Mouse (Mus musculus): ENCODE measurements around the gene Ranbp2. TPM values are rescaled to one million over a fixed set of nuclear protein-coding genes. Genes with fewer than 3 reads are reported as not detected.

Ranbp2 gene
- polyA plus RNA-seq, 1 experiment from 2014 or later = 28.8 TPM

- peaks cover 3% of the 10 kb centered on the region; the same call in 1 of the 2 replicates for H3K36me3 ChIP-seq (ENCODE audit: control insufficient read depth, insufficient read depth, low read length)
Measured at GRCm38 (mm10) chr10:58416702-58417101, 30.0 kb upstream of the Ranbp2 start.

GRCm38 (mm10) chr10:58418290-58418971, 28.3 kb upstream of the Ranbp2 start:
- Histone ChIP-seq H3K4me1 (ENCODE audit: control insufficient read depth, insufficient read depth, low read length) (no peaks in the 10 kb centered on the region), H3K4me2 (ENCODE audit: low read depth) (no peak overlapping the region), H3K9ac (ENCODE audit: low read length) (no peak overlapping the region), H3K27me3 (ENCODE audit: control insufficient read depth, insufficient read depth, low read length) (no peaks in the 10 kb centered on the region), H3K9me3 (ENCODE audit: control insufficient read depth, low read length) (no peaks in the 10 kb centered on the region), H3K36me3 (ENCODE audit: control insufficient read depth, insufficient read depth, low read length) (peaks cover 3% of the 10 kb centered on the region; the same call in 1 of the 2 replicates), H3K4me3 (ENCODE audit: low read depth, low read length) (no peak overlapping the region), H3K27ac (ENCODE audit: low read depth, low read length) (no peak overlapping the region)
- ATAC-seq (ENCODE audit: insufficient read depth, low FRiP score, low TSS enrichment) (no peak), DNase-seq (ENCODE audit: low spot score) (no peak)
- WGBS = 90% methylated on average over 10 of the region's 10 CpGs

More at GRCm38 (mm10) chr10:58416702-58417101, 30.0 kb upstream of the Ranbp2 start:
- Histone ChIP-seq H3K9me3 (ENCODE audit: control insufficient read depth, low read length) (no peaks in the 10 kb centered on the region), H3K4me2 (ENCODE audit: low read depth) (no peak overlapping the region), H3K4me1 (ENCODE audit: control insufficient read depth, insufficient read depth, low read length) (no peaks in the 10 kb centered on the region), H3K9ac (ENCODE audit: low read length) (no peak overlapping the region), H3K27me3 (ENCODE audit: control insufficient read depth, insufficient read depth, low read length) (no peaks in the 10 kb centered on the region), H3K4me3 (ENCODE audit: low read depth, low read length) (no peak overlapping the region), H3K27ac (ENCODE audit: low read depth, low read length) (no peak overlapping the region)
- 81% methylated on average over 3 of the region's 3 CpGs for WGBS
- no peak for ATAC-seq (ENCODE audit: insufficient read depth, low FRiP score, low TSS enrichment)
- DNase-seq (ENCODE audit: low spot score) = no peak

GRCm38 (mm10) chr10:58427930-58428329, 18.8 kb upstream of the Ranbp2 start:
- no peaks in the 10 kb centered on the region; the same call in 1 of the 2 replicates for H3K36me3 ChIP-seq (ENCODE audit: control insufficient read depth, insufficient read depth, low read length)
- H3K27ac ChIP-seq (ENCODE audit: low read depth, low read length) = no peak overlapping the region
- H3K4me2 ChIP-seq (ENCODE audit: low read depth) = no peak overlapping the region
- H3K9me3 ChIP-seq (ENCODE audit: control insufficient read depth, low read length) = no peaks in the 10 kb centered on the region
- H3K9ac ChIP-seq (ENCODE audit: low read length) = no peak overlapping the region
- H3K4me1 ChIP-seq (ENCODE audit: control insufficient read depth, insufficient read depth, low read length) = no peaks in the 10 kb centered on the region
- 94% methylated on average over 2 of the region's 2 CpGs for WGBS
- H3K27me3 ChIP-seq (ENCODE audit: control insufficient read depth, insufficient read depth, low read length) = no peaks in the 10 kb centered on the region
- no peak overlapping the region for H3K4me3 ChIP-seq (ENCODE audit: low read depth, low read length)
- DNase-seq (ENCODE audit: low spot score) (no peak), ATAC-seq (ENCODE audit: insufficient read depth, low FRiP score, low TSS enrichment) (no peak)

GRCm38 (mm10) chr10:58445850-58446249, 870 bp upstream of the Ranbp2 start:
- 0 out of 2 replicates have a peak overlapping the region, but pooled peaks have one; percentile 68 for H3K27ac ChIP-seq (ENCODE audit: low read depth, low read length)
- DNase-seq (ENCODE audit: low spot score) = peak; percentile 21
- ATAC-seq (ENCODE audit: insufficient read depth, low FRiP score, low TSS enrichment) = no peak
- H3K4me3 ChIP-seq (ENCODE audit: low read depth, low read length) = peak overlapping the region; percentile 90
- H3K36me3 ChIP-seq (ENCODE audit: control insufficient read depth, insufficient read depth, low read length) = no peaks in the 10 kb centered on the region
- no peaks in the 10 kb centered on the region for H3K9me3 ChIP-seq (ENCODE audit: control insufficient read depth, low read length)
- no peaks in the 10 kb centered on the region for H3K27me3 ChIP-seq (ENCODE audit: control insufficient read depth, insufficient read depth, low read length)
- no peaks in the 10 kb centered on the region for H3K4me1 ChIP-seq (ENCODE audit: control insufficient read depth, insufficient read depth, low read length)
- peak overlapping the region; percentile 71 for H3K4me2 ChIP-seq (ENCODE audit: low read depth)
- H3K9ac ChIP-seq (ENCODE audit: low read length) = peak overlapping the region; percentile 78
- 19% methylated on average over 9 of the region's 9 CpGs for WGBS

- Histone ChIP-seq H3K4me3 (ENCODE audit: low read depth, low read length) (peak overlapping the region; percentile 90), H3K27me3 (ENCODE audit: control insufficient read depth, insufficient read depth, low read length) (no peaks in the 10 kb centered on the region), H3K36me3 (ENCODE audit: control insufficient read depth, insufficient read depth, low read length) (no peaks in the 10 kb centered on the region), H3K4me1 (ENCODE audit: control insufficient read depth, insufficient read depth, low read length) (no peaks in the 10 kb centered on the region), H3K9ac (ENCODE audit: low read length) (peak overlapping the region; percentile 93), H3K9me3 (ENCODE audit: control insufficient read depth, low read length) (no peaks in the 10 kb centered on the region), H3K27ac (ENCODE audit: low read depth, low read length) (peak overlapping the region; percentile 84), H3K4me2 (ENCODE audit: low read depth) (peak overlapping the region; percentile 47)
- DNase-seq (ENCODE audit: low spot score) (no peak), ATAC-seq (ENCODE audit: insufficient read depth, low FRiP score, low TSS enrichment) (no peak; the same call in 1 of the 2 replicates)
- under 1% methylated on average over 31 of the region's 32 CpGs for WGBS
Measured at GRCm38 (mm10) chr10:58447280-58447781, 611 bp downstream of the Ranbp2 start.

- Histone ChIP-seq H3K4me2 (ENCODE audit: low read depth) (no peak overlapping the region), H3K4me3 (ENCODE audit: low read depth, low read length) (no peak overlapping the region), H3K36me3 (ENCODE audit: control insufficient read depth, insufficient read depth, low read length) (no peaks in the 10 kb centered on the region), H3K27ac (ENCODE audit: low read depth, low read length) (no peak overlapping the region), H3K9me3 (ENCODE audit: control insufficient read depth, low read length) (no peaks in the 10 kb centered on the region), H3K27me3 (ENCODE audit: control insufficient read depth, insufficient read depth, low read length) (no peaks in the 10 kb centered on the region), H3K9ac (ENCODE audit: low read length) (no peak overlapping the region), H3K4me1 (ENCODE audit: control insufficient read depth, insufficient read depth, low read length) (no peaks in the 10 kb centered on the region)
- ATAC-seq (ENCODE audit: insufficient read depth, low FRiP score, low TSS enrichment) (no peak), DNase-seq (ENCODE audit: low spot score) (no peak)
Measured at GRCm38 (mm10) chr10:58451575-58451974, 4.9 kb downstream of the Ranbp2 start.

- no peak overlapping the region for H3K27ac ChIP-seq (ENCODE audit: low read depth, low read length)
- no peak overlapping the region for H3K4me3 ChIP-seq (ENCODE audit: low read depth, low read length)
- H3K4me1 ChIP-seq (ENCODE audit: control insufficient read depth, insufficient read depth, low read length) = no peaks in the 10 kb centered on the region
- no peaks in the 10 kb centered on the region for H3K36me3 ChIP-seq (ENCODE audit: control insufficient read depth, insufficient read depth, low read length)
- DNase-seq (ENCODE audit: low spot score) (no peak), ATAC-seq (ENCODE audit: insufficient read depth, low FRiP score, low TSS enrichment) (no peak)
- H3K9me3 ChIP-seq (ENCODE audit: control insufficient read depth, low read length) = no peaks in the 10 kb centered on the region
- WGBS = 81% methylated on average over 1 of the region's 1 CpGs
- no peak overlapping the region for H3K4me2 ChIP-seq (ENCODE audit: low read depth)
- H3K27me3 ChIP-seq (ENCODE audit: control insufficient read depth, insufficient read depth, low read length) = no peaks in the 10 kb centered on the region
- no peak overlapping the region for H3K9ac ChIP-seq (ENCODE audit: low read length)
Measured at GRCm38 (mm10) chr10:58452185-58452584, 5.5 kb downstream of the Ranbp2 start.

- H3K9me3 ChIP-seq (ENCODE audit: control insufficient read depth, low read length) = no peaks in the 10 kb centered on the region
- H3K4me3 ChIP-seq (ENCODE audit: low read depth, low read length) = no peak overlapping the region
- DNase-seq (ENCODE audit: low spot score) (no peak), ATAC-seq (ENCODE audit: insufficient read depth, low FRiP score, low TSS enrichment) (no peak)
- no peaks in the 10 kb centered on the region for H3K4me1 ChIP-seq (ENCODE audit: control insufficient read depth, insufficient read depth, low read length)
- no peak overlapping the region for H3K4me2 ChIP-seq (ENCODE audit: low read depth)
- H3K9ac ChIP-seq (ENCODE audit: low read length) = no peak overlapping the region
- 96% methylated on average over 1 of the region's 1 CpGs for WGBS
- H3K27ac ChIP-seq (ENCODE audit: low read depth, low read length) = no peak overlapping the region
- H3K27me3 ChIP-seq (ENCODE audit: control insufficient read depth, insufficient read depth, low read length) = no peaks in the 10 kb centered on the region
- H3K36me3 ChIP-seq (ENCODE audit: control insufficient read depth, insufficient read depth, low read length) = peaks cover 5% of the 10 kb centered on the region; the same call in 1 of the 2 replicates
Measured at GRCm38 (mm10) chr10:58459896-58460295, 13.2 kb downstream of the Ranbp2 start.
